Mouse (Mus musculus) liver, embryonic 14.5 days (tissue): ENCODE measurements around the gene Coq8a.

Source experiments
- CTCF ChIP-seq: IDR thresholded peaks from 2 replicates; pipeline ENCODE4 v1.5.1; 2016; ENCODE audit warnings: antibody characterized with exemption, low read depth, control low read depth
- EP300 ChIP-seq: IDR thresholded peaks from 2 replicates; pipeline ENCODE4 v1.6.1; 2016; ENCODE audit warnings: antibody characterized with exemption, low read depth

GRCm38 (mm10) chr1:180192866-180193265, 6.5 kb downstream of the Coq8a start:
- TF ChIP-seq CTCF (no peak), EP300 (no peak)
